Mouse (Mus musculus): ENCODE measurements around the gene Sap30.
"Not testable (repeated sequence)": the region's sequence is repeated elsewhere in the genome, so short reads cannot be mapped to it uniquely, and the experiment has no call there.

GRCm38 (mm10) chr8:57516685-57517084 lies 29.0 kb upstream of the Sap30 start:
- not testable (repeated sequence) for TF ChIP-seq CTCF (IDR thresholded peaks at IDR 0.05; ENCODE audit: extremely low read depth, insufficient read length, insufficient replicate concordance, low read depth, low read length); POLR2A (IDR thresholded peaks at IDR 0.05; ENCODE audit: low read depth, low read length)
